ENCODE assay signal across 16 mouse cellular contexts in the genomic region with DNA sequence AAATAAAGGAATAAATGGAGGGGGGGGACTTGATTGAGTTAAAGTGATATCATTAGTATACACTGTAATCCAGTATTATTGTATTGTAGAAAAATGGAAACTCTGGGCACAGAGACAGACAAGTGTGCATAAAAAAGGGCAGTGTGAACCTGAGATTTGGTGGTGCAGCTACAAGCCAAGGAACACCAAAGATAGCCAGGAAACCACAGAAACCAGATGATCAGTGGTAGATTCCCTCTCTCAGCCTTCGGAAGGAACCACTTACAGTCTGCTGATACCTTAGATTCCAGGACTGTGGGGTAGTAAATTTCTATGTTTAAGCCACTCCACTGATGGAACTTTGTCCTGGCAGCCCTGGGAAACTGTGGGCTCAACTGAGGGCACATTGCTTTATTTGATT.
DNase-seq lines count a peak whose midpoint lies in the region; ATAC-seq lines count a peak whose summit lies in the region.
"Had no signal": no experiment of that assay in that cellular context is flagged by ENCODE, and none has a peak within 500 bp of the region (broad histone marks: within the 10 kb centered on the region; RNA-seq: fewer than 3 reads in every experiment).

No protein-coding gene starts in this region.

- ATAC-seq in megakaryocyte progenitor cell, adult 5-6 weeks (replicated peaks; ENCODE audit: poor library complexity) = 0 out of 2 replicates have a peak, but pooled peaks have one; percentile 15
- ATAC-seq: forebrain, embryonic 14.5 days; forebrain, embryonic 16.5 days had no signal

- peak; percentile 40 for DNase-seq in heart, adult 11 months
- no peak for DNase-seq in heart, adult 8-10 months (ENCODE audit: low spot score)
- DNase-seq in ovary, postnatal 36 days (ENCODE audit: low spot score) = no peak
- no peak for DNase-seq in cerebellum, adult 8-10 months
- DNase-seq: adrenal gland, adult 2 months; adrenal gland, postnatal 10 days; adrenal gland, postnatal 25 days; cerebellum, adult 11 months; cerebellum, adult 18-20 months; cerebellum, adult 9-10 months; cerebellum, postnatal 10 days; cerebellum, postnatal 25 days; embryo, embryonic 11 days had no signal
